Mouse (Mus musculus) embryonic fibroblast, embryonic 13.5 days (primary cell): Measurements from ENCODE around the gene Pcdh9.

Source experiments
- CTCF ChIP-seq: IDR thresholded peaks from 2 replicates; pipeline ENCODE4 v1.5.1; 2011; ENCODE audit warnings: mild to moderate bottlenecking, control low read depth, low read length, moderate library complexity, borderline replicate concordance; ENCODE audit not compliant: insufficient read depth
- POLR2A ChIP-seq: IDR thresholded peaks from 2 replicates; pipeline ENCODE4 v1.6.1; 2011; ENCODE audit warnings: low read depth, mild to moderate bottlenecking, control low read depth, low read length, moderate library complexity

- TF ChIP-seq POLR2A = peak; percentile 54
- TF ChIP-seq CTCF = no peak
Measured at GRCm38 (mm10) chr14:93889231-93889630, 1.2 kb downstream of the Pcdh9 start.
